Mouse (Mus musculus): Measurements from ENCODE around the gene Gm45234.

- no peak for TF ChIP-seq CTCF (IDR thresholded peaks at IDR 0.05; ENCODE audit: low read depth)
- no peak for TF ChIP-seq EP300 (IDR thresholded peaks at IDR 0.05; ENCODE audit: low read depth)
Measured at GRCm38 (mm10) chr6:124704417-124704816, 51.4 kb downstream of the Gm45234 start.

All from liver, embryonic 14.5 days (tissue).